Mouse (Mus musculus): Measurements from ENCODE around the gene Clic4.
"Not testable (repeated sequence)": the region's sequence is repeated elsewhere in the genome, so short reads cannot be mapped to it uniquely, and the experiment has no call there.

Gene Clic4

DNA sequence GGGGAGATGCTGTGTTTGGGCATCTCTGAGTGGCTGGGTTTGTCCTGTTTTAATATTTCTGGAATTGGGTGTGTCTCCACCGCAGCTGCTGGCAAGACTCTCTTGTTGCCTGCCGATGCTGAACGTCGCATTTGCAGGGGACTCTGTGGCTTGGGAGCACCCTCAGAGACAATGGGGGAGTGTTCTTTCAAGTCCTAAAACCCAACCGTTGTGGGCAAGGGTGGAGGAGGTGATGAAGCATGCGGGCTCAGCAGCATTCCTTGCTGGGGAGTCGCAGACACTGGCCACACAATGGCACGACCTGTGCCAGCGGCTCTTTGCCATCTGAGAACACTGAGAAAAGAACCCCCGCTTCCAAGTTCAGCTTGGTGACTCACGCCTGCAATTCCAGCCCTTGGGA, 81.0 kb downstream of the Clic4 start:
- no peak for DNase-seq (ENCODE audit: low spot score in 2 of 2)

DNA sequence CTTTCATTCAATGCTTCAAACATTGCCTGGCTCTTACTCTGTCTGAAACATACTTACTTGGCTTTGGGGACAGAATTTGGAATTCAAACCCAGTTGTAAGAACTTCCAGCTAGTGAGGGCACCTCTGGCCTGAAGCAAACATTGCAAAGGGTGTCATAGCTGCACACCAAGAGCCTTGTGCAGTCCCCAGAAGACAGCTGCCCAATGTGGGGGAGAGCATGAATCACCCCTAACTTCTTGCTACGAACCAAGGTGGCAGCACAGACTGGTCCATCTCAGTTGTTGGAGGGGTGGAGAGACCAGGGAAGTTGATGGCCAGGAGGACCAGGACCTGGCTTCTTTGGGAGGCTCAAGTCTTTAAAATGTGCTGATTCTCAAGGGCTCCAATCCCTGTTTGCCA, 81.4 kb downstream of the Clic4 start:
- DNase-seq (ENCODE audit: low spot score in 2 of 2) = no peak

DNA sequence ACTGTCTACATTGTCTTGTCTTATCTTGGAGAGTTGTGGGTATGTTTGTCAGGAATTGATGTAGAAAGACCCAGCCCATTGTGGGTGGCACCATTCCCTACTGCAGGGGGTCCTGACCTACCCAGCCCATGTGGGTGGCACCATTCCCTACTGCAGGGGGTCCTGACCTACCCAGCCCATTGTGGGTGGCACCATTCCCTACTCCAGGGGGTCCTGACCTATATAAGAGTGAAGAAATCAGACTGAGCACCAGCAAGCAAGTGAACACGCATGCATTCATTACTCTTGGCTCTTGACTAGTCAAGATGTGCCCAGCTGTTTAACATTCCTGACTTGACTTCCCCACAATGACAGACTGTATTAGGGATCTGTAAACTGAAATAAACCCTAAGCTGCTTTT, 82.2 kb downstream of the Clic4 start:
- no peak for DNase-seq (ENCODE audit: low spot score in 2 of 2)

DNA sequence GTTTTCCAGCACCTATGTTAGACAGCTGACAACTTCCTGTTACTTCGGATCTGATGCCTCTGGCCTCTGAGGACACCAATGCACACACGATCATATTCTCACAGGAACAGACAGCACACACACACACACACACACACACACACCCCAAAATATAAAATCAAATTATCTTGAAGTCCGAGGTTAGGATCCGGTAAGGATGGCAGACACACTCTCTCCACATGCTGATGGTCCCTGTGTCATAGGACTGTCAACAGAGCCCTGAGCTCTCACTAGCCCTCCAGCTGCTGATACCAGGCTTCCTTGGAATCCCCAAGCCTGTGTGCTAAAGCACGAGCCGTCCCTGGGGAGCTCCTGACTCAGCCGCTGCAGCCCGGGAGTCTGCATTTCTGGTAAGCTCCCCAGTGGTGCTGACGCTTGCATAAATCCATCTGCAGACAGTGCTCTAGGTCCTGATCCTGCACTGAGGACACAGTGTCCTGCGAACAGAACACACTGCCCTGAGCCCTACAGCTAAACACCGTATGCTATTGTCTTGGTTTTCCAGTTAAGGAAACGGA, 83.1 kb downstream of the Clic4 start:
- no peak for DNase-seq (ENCODE audit: low spot score in 2 of 2)

DNA sequence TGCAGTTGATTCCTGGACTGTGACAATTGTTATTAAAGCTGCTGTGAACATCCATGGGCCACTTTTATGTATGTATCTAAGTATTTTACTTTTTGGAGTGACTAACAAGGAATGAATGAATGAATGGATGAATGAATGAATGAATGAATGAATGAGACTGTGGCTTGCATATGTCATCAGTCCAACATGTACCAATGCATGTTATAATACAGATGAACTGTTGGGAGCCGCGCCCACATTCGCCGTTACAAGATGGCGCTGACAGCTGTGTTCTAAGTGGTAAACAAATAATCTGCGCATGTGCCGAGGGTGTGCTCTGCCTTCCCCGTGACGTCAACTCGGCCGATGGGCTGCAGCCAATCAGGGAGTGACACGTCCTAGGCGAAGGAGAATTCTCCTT, 88.3 kb downstream of the Clic4 start:
- not testable (repeated sequence) for DNase-seq (ENCODE audit: low spot score in 2 of 2)

DNA sequence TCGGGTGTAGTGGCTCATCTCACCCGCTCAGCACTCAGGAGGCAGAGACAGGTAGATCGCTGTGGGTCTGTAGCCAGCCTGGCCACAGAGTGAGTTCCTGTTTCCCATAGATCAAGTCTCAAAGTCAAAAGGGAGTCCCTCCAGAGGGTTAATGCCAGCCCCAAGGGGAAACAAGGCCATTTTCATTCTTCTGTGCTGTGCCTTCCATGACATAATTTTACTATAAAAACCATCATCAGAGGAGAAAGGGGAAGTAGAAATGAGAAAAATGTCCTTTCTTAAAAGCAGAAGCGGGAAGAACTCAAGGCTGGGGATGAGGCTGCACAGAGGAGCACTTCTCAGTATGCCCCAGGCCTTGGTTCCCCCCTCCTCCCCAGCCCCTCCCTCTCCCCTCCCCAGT, 90.8 kb downstream of the Clic4 start:
- DNase-seq (ENCODE audit: low spot score in 2 of 2) = no peak

DNA sequence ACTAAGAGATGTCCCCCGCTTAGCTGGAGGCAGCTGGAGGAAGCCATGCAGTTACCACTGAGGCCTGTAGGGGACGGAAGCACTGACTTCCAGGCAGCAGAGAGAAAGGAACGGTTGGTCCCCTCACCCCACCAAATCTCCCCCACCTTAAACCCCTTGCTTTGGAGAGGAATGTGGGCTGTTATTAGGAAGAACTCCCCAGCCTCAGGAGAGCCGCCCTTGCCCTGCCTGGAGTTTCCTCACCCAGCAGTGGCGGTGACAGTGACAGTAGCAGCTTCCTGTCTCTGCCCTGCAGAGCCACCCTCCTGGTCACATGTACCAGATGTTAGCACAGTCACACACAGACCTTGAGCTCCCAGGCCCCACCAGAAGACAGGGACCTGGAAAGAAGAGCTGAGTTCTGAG, 93.5 kb downstream of the Clic4 start:
- no peak for DNase-seq (ENCODE audit: low spot score in 2 of 2)

DNA sequence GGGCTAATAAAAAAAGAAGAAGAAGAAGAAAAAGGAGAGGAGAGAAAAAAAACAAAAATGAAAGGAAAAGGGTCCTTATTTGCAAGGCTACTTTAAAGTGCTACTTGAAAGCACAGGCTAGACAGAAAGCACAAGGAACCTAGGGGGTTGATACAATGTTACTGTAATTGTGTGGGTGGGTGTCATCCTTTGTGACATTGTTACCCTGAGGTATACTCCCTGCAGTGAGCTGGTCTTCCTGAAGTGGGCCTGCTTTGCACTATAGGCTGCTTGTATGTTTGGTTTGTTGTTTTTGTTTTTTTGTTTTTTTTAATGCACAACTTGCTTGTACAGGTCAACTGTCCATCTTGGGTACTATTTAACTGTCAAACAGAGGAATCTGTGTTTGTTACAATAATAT, 95.0 kb downstream of the Clic4 start:
- DNase-seq (ENCODE audit: low spot score in 2 of 2) = no peak

- DNase-seq (ENCODE audit: low spot score in 2 of 2) = no peak
Observed at GRCm38 (mm10) chr4:135175406-135176120, 97.1 kb downstream of the Clic4 start.

DNA sequence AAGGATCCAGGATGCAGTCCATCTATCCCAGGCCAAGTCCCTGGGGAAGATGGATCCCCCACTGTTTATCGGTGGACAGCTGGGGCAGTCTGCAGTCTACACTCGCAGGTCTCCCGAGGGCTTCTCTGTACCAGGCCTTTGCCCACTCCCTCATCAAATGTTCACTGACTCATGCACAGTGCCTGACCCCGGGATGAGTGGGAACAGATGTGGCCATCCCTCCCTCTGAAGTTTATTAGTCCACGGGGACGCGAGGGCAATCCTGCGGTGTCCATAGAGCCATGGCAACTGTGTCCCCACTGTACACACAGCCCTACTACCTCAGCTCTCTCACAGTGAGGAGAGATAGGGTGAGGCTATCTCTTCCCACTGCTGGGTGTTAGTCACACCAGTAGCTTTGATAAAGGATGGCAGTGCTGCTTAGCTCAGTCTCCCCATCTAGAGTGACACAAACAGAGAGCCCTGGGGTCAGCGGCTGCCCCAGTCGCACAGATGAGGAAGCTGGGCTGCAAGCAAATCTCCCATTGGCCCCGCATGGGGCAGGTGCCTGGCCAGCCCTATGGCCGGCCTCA, 101.2 kb downstream of the Clic4 start:
- no peak for DNase-seq (ENCODE audit: low spot score in 2 of 2)

DNA sequence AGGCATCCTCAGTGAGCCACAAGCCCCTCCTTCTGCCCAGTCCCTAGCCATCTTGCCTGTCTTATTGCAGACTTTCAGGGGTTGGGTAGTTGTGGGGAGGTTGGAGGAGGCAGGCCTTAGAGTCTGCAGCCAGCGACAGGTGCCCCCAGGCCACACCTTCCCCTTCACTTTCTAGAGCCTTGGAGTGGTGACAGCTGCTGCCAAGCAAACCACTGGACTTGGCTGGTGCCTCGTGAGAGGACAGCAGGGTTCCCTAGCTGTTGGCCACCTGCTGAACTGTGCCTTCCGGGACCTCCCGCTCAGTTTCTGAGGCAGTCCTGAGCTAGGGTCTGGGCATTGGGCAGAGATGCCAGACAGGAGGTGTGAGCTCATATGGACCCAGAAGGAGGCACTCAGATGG, 103.1 kb downstream of the Clic4 start:
- DNase-seq (ENCODE audit: low spot score in 2 of 2) = no peak

GRCm38 (mm10) chr4:135169096-135169495, 103.5 kb downstream of the Clic4 start:
- no peak for DNase-seq (ENCODE audit: low spot score in 2 of 2)

DNA sequence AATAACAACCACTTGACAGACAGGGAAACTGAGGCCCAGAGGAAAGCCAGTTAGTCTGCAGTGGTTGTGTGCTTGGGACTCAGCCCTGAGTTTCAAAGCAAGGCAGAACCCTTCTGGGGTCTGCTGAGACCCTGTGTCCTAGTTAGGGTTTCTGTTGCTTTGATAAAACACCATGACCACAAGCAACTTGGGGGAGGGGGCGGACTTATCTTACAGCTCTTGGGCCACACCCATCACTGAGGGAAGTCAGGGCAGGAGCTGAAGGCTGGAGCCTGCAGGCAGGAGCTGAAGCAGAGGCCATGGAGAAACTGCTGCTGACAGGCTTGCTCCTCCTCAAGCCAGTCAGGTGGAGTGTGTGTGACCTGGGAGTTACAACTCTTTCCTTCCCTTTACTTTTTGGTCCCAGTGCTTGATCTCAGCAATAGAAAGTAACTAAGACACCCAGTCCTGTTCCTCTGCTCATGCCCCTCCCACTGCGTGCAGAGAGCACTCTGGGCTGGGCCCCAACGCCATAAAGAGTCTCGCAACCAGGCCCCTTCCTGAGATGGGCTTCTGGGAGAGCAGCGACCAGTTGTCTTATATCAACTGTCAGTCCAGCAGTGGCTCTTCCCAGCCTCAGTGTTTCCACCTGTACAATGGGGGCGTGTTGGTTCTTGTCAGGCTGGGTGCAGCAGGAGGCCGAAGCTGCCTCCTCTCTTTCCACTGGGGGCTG, 104.6 kb downstream of the Clic4 start:
- DNase-seq (ENCODE audit: low spot score in 2 of 2) = no peak

- no peak for DNase-seq (ENCODE audit: low spot score in 2 of 2)
Observed at GRCm38 (mm10) chr4:135166413-135167225, 106.0 kb downstream of the Clic4 start.

DNA sequence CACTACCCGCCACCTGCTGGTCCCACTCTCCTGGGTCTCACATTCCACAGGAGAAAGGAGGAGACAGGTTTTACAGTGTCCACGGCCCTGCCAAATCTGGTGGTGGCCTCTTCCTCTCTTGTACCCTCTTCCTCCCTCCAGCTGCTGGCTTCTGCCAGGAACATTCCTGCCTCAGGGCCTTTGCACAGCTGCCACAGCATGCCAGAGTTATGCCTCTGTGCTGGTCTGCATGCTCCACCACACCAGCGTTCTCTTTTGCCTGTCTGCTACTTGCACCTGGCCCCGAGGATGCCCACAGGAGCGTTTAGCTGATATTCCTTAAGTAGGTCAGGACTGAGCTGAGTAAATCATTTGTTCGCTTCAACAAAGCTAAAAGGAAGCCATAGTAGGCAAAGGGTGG, 106.9 kb downstream of the Clic4 start:
- no peak for DNase-seq (ENCODE audit: low spot score in 2 of 2)

Data from right cerebral cortex, postnatal 36 days (tissue).